Mouse (Mus musculus): Measurements from ENCODE around the gene Zfp189. TPM values are rescaled to one million over a fixed set of nuclear protein-coding genes. Genes with fewer than 3 reads are reported as not detected.
A peak's percentile ranks its signal among the peaks of the same experiment; 100 is the strongest.

The Zfp189 gene
- polyA plus RNA-seq, 1 experiment, result 4.7 TPM

DNA sequence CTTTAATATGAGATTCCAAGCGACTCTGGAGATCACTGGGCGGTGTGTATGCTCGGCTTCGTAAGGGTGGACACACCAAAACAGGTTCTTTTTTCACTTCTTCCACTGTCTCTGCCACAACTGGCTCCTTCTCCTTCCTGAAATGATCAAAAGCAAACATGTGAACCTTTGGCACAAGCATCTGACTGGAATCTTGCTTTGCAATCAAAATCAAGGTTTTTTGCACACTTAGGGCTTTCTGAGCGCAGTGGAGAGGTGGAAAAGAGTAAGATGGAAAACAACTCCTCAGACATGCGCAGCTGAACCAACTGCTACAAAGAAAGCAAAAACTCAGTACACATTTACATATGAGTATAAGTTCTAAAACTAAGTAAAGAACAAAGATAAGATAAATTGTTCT lies 6.5 kb upstream of the Zfp189 start:
- Histone ChIP-seq H3K27ac (replicated peaks; ENCODE audit: low read depth, low read length) (no peak overlapping the region), H3K4me1 (ENCODE audit: control insufficient read depth, insufficient read depth, insufficient read length, low read length) (no peaks in the 10 kb centered on the region), H3K4me3 (ENCODE audit: insufficient read depth, low read depth, low read length) (no peak overlapping the region)

DNA sequence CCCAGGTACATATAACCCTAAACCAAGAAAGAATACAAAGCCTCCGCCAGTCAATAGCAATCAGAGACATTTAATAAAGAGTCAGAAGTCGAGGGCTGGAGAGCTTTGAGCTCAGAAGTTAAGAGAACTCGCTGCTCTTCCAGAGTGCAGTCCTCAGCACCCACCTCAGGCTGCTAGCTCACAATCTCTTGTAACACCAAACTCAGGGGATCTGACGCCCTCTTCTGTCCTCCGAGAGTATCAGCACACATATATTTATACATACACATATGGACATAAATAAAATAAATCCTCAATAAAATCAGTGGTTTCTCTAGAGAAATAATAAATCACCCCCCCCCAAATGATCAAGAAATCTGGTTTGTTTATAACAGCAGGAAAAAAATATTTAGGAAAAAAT lies 1.5 kb upstream of the Zfp189 start:
- Histone ChIP-seq H3K27ac (replicated peaks; ENCODE audit: low read depth, low read length) (no peak overlapping the region), H3K4me1 (ENCODE audit: control insufficient read depth, insufficient read depth, insufficient read length, low read length) (peaks cover 6% of the 10 kb centered on the region), H3K4me3 (ENCODE audit: insufficient read depth, low read depth, low read length) (no peak overlapping the region)

DNA sequence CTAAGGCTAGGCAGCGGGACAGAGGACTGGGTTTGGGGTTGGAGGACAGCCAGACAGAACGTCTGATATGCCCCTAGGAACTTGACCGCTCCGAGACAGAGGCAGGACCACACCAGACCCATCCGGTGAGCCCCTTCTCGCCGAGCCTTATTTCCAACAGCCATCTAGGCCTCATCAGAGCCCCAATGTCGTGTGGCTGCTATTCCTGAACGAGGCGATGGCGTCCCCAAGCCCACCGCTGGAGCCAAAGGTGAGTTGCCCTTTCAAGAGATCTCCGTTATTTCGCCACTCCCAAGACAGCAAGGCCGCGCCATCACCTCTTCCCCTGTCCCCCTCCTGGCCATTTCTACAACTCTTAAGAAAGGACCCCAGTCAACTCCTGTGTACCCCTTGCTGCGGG lies 370 bp downstream of the Zfp189 start:
- H3K4me1 ChIP-seq (ENCODE audit: control insufficient read depth, insufficient read depth, insufficient read length, low read length), result peaks cover 6% of the 10 kb centered on the region
- H3K4me3 ChIP-seq (ENCODE audit: insufficient read depth, low read depth, low read length), result peak overlapping the region; percentile 85
- H3K27ac ChIP-seq (replicated peaks; ENCODE audit: low read depth, low read length), result peak overlapping the region; percentile 29; the same call in 1 of the 2 replicates

DNA sequence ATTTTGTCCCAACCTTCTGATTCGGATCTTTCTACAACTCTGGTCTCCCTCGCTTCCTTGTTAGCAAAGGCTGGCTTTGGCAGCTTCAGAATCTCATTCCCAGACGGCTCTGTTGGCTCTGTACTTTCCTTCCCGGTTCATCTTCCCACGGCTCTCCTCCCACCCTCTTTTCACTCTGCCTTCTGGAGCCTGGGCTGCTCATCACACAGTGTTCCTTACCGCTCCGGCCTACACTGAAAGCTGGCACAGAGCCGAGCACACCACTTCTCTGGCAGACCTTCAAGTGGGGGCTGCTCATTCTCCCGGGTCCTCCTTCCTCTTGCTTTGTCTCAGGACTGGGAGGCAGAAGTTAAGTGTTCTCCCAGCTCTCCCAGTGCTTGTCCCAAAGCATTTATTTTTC lies 1.6 kb downstream of the Zfp189 start:
- peaks cover 6% of the 10 kb centered on the region for H3K4me1 ChIP-seq (ENCODE audit: control insufficient read depth, insufficient read depth, insufficient read length, low read length)
- H3K4me3 ChIP-seq (ENCODE audit: insufficient read depth, low read depth, low read length), result peak overlapping the region; percentile 29; the same call in 1 of the 2 replicates

DNA sequence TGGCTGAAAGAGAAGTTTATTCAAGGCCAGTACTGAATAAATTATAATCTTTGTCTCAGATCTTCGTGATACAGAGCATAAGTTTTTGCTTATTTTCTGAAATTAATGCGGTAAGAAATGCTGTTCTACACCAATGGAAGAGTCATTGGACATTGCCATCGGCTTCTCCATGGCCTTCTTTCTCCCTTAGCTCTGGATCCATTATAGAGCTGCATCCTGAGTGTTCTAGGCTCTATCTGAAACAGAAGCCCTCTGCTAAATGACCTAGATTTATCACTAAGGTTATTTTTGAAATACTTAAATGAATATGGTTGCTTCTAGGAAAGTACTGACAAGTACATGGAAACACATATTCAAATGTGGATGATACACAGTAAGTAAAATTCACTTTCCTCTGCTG lies 14.1 kb downstream of the Zfp189 start:
- H3K4me3 ChIP-seq (ENCODE audit: insufficient read depth, low read depth, low read length), result no peak overlapping the region
- H3K4me1 ChIP-seq (ENCODE audit: control insufficient read depth, insufficient read depth, insufficient read length, low read length), result no peaks in the 10 kb centered on the region
- H3K27ac ChIP-seq (replicated peaks; ENCODE audit: low read depth, low read length), result no peak overlapping the region

More for the DNA sequence above, 1.6 kb downstream of the Zfp189 start:
- H3K27ac ChIP-seq (replicated peaks; ENCODE audit: low read depth, low read length), result no peak overlapping the region

DNA sequence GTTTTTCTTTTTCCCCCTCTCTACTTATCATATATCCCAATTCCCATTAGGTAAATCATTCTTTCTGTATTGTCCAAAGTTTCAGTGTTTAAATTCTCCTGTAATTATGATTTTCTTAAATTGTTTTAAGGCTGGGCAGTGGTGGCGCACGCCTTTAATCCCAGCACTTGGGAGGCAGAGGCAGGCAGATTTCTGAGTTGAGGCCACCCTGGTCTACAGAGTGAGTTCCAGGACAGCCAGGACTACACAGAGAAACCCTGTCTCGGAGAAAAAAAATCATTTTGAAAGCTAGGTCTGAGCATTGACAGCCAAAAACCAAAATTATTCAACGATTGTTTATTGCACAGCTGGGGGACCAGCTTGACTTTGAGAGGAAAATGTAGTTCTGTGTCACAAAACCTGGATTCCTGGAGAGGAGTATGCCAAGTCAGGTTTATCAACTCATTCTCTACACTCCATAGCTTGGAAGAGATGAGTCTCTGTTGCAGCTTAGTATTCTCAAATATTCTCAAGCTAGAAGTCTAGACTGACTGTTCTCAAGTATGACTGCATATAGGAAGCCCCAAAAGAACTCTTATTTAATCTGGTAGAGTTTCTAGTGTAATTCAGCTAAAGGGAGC lies 14.8 kb downstream of the Zfp189 start:
- Histone ChIP-seq H3K27ac (replicated peaks; ENCODE audit: low read depth, low read length) (no peak overlapping the region), H3K4me3 (ENCODE audit: insufficient read depth, low read depth, low read length) (no peak overlapping the region), H3K4me1 (ENCODE audit: control insufficient read depth, insufficient read depth, insufficient read length, low read length) (no peaks in the 10 kb centered on the region)

DNA sequence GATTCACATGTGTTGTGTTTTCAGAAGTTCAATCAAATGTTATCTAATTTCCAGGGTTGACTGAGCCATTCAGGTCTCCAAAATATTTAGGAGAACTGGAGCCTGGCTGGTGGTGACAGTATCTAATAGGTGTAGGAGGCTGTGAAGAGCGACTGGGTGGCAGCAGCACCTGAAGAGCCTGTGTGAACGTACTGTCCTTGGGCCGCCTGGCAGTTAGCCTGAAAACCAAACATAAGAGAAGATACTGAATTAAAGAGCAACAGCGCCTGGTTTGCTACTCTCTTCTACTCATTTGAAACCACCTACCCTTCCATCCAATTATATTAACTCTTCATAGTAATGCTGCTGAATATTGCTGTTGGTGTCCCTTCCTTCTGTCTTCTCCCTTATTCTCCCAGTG lies 15.7 kb downstream of the Zfp189 start:
- no peak overlapping the region for H3K4me3 ChIP-seq (ENCODE audit: insufficient read depth, low read depth, low read length)
- H3K4me1 ChIP-seq (ENCODE audit: control insufficient read depth, insufficient read depth, insufficient read length, low read length), result no peaks in the 10 kb centered on the region
- H3K27ac ChIP-seq (replicated peaks; ENCODE audit: low read depth, low read length), result no peak overlapping the region

DNA sequence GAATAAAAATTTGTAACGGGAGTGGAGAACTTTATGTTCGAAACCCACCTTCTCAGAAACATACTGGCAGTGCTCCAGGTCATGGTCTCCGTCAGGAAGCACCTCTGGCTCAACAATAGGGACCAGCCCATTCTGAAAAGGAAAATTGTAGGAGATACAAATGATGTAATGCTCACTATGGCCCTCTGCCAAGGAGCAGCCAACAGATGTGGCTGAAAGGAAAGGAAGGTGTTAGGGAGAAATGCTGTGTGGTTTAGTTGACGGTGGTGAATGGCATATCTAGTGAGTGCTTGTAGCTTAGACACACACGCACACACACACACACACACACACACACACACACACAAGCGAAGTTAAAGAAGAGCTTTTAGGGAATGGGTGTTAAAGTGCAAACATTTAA lies 18.7 kb downstream of the Zfp189 start:
- Histone ChIP-seq H3K4me1 (ENCODE audit: control insufficient read depth, insufficient read depth, insufficient read length, low read length) (no peaks in the 10 kb centered on the region), H3K27ac (replicated peaks; ENCODE audit: low read depth, low read length) (no peak overlapping the region), H3K4me3 (ENCODE audit: insufficient read depth, low read depth, low read length) (no peak overlapping the region)

DNA sequence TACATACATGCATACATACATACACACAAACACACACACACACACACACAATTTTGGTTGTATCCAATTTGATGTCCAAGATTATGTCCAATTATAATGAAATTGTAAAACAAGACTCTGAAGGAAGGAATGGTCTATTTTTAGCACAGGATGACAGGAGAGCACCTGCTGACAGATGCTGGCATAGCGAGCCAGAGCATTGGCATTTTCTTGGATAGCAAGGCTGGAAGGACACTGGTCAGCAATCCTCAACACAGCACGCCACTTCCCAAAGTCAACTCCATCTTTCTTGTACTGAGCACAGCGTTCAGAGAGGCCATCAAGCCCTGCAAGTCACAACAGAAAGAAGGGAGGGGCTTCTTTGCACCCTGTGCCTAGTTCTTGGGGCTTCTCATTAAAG lies 20.0 kb downstream of the Zfp189 start:
- Histone ChIP-seq H3K4me3 (ENCODE audit: insufficient read depth, low read depth, low read length) (no peak overlapping the region), H3K4me1 (ENCODE audit: control insufficient read depth, insufficient read depth, insufficient read length, low read length) (no peaks in the 10 kb centered on the region), H3K27ac (replicated peaks; ENCODE audit: low read depth, low read length) (no peak overlapping the region)

DNA sequence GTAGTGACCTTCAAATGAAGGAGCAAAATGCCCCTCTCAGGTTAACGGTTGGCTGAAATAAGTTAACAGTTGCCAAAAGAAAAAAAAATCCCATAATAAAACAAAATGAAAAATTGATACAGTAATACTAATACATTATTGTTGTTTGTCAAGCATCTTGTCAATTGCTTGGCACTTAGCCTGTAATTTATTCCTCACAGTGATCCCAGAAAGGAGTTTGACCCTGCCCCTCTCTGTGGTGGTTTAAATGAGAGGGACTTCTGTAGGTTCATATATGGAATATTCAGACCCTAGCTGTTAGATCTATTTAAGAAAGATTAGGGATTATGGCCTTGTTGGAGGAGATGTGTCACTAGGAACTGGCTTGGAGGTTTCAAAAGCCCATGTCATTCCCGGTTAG lies 25.1 kb downstream of the Zfp189 start:
- H3K4me3 ChIP-seq (ENCODE audit: insufficient read depth, low read depth, low read length), result no peak overlapping the region
- H3K27ac ChIP-seq (replicated peaks; ENCODE audit: low read depth, low read length), result no peak overlapping the region
- no peaks in the 10 kb centered on the region for H3K4me1 ChIP-seq (ENCODE audit: control insufficient read depth, insufficient read depth, insufficient read length, low read length)

DNA sequence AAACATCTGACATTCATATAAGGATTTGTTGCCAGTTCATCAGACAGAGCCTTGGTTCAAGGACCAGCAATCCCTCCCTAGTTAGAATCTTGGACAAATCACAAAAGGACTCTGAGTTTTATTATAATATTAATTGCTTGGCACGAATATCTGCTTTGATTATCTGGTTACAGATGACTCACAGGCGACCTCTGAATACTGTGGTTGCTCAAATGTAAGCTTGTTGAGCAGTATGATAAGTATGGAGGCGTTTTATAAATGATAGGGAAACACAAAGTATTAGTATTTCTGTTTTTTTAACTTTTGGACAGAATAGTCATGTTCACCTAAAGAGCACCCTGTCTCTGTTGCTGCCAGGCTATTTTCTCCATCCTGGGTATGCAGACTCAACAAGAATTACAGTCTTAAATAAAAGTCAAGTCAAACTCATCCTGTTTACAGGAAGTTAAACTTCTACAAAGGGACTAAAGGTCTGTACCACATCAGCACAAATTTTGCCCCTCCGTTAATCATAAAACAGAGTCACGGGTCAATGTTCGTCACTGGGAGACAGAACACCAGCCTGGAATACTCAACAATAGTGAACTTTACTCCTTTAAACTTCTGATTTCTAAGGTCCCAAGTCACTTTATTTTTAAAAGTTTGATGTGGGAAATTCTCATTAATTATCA lies 26.0 kb downstream of the Zfp189 start:
- H3K4me1 ChIP-seq (ENCODE audit: control insufficient read depth, insufficient read depth, insufficient read length, low read length), result no peaks in the 10 kb centered on the region
- H3K27ac ChIP-seq (replicated peaks; ENCODE audit: low read depth, low read length), result no peak overlapping the region
- no peak overlapping the region for H3K4me3 ChIP-seq (ENCODE audit: insufficient read depth, low read depth, low read length)

DNA sequence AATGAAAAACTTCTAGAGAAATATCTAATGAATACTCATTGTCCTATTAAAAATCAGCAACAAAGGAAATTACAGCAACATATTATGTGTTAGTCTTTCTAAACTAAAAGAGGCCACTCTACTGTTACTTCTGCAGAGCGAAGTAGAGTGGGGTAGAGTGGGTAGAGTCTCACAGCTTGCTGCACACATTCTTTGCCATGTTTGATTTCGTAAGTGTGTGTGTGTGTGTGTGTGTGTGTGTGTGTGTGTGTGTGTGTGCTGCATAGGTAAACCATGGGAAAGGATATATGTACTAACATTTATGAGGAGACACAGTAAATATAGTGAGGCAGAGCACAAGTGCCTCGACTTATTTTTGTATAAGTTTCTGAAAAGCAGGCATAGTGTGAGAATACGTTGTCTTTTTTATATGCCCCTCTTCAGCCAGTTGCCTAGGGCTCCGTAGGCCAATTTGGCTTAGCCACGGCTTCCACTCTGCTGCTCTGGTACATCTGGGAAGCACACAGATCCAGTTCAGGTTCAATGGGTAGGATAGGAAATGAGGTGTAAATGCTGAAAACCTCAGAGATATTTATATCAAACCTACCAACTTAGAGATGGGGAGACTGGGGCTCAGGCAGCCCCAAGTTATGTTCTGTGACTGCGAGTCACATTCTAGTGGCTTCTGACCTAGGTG lies 26.7 kb downstream of the Zfp189 start:
- Histone ChIP-seq H3K27ac (replicated peaks; ENCODE audit: low read depth, low read length) (no peak overlapping the region), H3K4me1 (ENCODE audit: control insufficient read depth, insufficient read depth, insufficient read length, low read length) (no peaks in the 10 kb centered on the region)

DNA sequence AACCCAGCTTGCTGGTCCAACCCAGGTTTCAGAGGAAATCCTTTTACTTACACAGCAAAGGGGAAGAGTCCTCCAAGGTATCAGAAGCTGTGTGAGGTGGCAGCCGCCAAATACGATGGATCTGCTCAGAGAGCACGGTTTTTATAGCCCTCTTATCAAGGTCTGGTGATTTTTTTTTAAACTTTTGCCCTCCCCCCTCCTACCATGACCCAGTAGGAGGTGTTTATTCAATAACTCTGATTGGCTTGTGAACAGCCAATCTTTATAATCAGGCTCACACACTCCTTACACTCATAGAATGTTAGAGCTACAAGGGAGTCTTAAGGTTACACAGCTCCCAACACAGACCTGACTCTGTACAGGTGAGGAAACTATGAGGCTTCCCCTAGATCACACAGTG lies 28.4 kb downstream of the Zfp189 start, which contains the start of gene Aldob:
Gene Aldob, minus strand, starts transcription at position 164 of the 400 bp plus-strand sequence.
- H3K4me1 ChIP-seq (ENCODE audit: control insufficient read depth, insufficient read depth, insufficient read length, low read length), result no peaks in the 10 kb centered on the region
- no peak within 1 kb of the TSS for H3K27ac ChIP-seq (replicated peaks; ENCODE audit: low read depth, low read length)
- H3K4me3 ChIP-seq (ENCODE audit: insufficient read depth, low read depth, low read length), result no peak within 1 kb of the TSS

More for the DNA sequence above, 26.7 kb downstream of the Zfp189 start:
- H3K4me3 ChIP-seq (ENCODE audit: insufficient read depth, low read depth, low read length), result no peak overlapping the region

DNA sequence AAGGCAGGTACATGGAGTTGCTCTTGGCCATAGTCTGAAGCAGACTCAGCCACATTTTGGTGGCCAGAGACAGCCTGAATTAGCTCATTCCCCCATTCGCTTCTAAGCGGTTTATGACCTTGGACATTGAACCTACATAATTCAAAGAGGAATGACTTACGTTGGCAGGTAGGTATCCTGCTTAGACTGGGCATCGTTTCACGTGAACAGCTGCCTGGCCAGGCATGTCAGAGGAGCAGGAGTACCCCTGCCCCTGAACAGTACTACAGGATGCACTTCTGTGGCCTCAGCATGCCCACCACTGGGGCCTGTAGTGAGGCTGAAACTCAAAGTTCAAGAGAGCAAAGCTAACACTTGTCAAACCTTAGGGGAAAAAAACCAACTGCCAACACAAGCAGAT lies 32.4 kb downstream of the Zfp189 start:
- no peak overlapping the region for H3K27ac ChIP-seq (replicated peaks; ENCODE audit: low read depth, low read length)
- no peaks in the 10 kb centered on the region for H3K4me1 ChIP-seq (ENCODE audit: control insufficient read depth, insufficient read depth, insufficient read length, low read length)
- H3K4me3 ChIP-seq (ENCODE audit: insufficient read depth, low read depth, low read length), result no peak overlapping the region

DNA sequence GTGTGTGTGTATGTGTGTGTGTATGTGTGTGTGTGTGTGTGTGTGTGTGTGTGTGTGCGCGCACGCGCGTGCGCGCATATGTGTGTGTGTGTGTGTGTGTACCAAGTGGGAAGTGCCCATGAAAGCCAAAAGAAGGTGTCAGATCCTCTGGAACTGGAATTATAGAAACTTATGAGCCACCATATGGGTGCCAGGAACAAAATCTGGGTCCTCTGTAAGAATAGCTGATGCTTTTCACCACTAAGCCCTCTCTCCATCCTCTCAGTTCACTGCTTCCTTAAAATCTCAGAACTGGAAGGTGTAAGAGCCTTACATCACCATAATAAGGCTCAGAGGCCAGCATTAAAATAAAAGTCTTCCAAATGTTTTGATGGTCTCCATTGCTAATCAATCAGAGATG lies 36.4 kb downstream of the Zfp189 start:
- Histone ChIP-seq H3K4me3 (ENCODE audit: insufficient read depth, low read depth, low read length) (no peak overlapping the region), H3K4me1 (ENCODE audit: control insufficient read depth, insufficient read depth, insufficient read length, low read length) (no peaks in the 10 kb centered on the region), H3K27ac (replicated peaks; ENCODE audit: low read depth, low read length) (no peak overlapping the region)

DNA sequence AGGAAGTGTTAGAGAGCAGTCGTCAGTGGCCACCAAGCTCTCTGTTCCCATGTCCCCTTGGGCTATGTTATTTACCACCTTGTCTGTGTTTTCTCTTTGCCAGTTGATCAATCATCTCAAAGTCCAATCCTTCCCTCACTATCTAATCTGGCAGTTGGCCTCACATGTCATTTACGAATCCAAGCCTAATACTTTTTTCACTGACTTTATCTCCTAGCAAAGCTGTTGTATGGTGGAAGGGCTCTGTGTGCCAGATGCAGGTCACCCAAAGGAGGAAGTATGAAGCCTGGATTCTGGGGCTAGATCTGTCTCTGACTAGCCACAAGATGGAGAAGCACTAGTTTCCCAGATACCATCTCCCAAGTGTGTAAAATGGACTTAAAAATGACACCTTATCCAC lies 37.2 kb downstream of the Zfp189 start:
- Histone ChIP-seq H3K27ac (replicated peaks; ENCODE audit: low read depth, low read length) (no peak overlapping the region), H3K4me1 (ENCODE audit: control insufficient read depth, insufficient read depth, insufficient read length, low read length) (no peaks in the 10 kb centered on the region), H3K4me3 (ENCODE audit: insufficient read depth, low read depth, low read length) (no peak overlapping the region)

Measured in brown adipose tissue, adult 24 weeks (tissue).